ENCODE assay signal across 9 mouse cellular contexts in the genomic region with DNA sequence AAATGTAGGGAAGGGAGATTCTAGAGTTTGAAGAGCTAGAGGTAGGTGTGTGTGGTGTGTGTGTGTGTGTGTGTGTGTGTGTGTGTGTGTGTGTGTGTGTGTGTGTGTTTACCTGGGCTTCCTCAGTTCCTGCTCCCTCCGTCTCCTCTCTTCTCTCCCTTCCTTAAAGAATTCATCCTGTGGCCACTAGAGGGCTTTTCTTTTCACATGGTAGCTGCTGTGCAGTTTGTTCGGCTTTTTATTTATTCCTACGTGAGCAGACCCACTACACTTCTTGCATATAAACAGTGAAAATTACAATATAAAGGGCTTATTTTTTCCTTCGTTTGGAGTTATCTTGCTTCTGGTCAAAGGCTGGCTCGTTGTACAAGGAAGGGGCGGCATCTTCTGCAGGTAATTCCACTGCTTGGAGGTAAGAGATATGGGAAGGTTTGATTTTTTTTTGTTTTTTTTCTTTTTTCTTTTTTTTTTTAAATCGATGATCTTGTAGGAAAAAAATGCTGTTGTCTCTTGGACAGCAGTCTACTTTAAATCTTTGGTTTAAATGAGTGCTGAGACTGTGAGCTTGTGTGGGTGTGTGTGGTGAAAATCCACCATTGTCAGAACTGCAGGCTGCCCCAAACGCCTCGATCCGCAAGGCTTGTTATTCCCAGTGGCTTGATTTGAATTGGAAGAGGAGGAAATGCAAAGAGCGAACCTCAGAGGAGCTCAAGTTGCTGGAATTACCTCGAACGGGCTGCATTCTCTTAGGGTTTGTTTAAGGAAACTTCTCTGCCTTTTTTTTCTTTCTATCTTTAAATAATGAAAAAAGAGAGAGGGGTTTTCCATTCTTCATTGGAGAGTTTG. TPM values are rescaled to one million over a fixed set of nuclear protein-coding genes. Genes with fewer than 3 reads are reported as not detected.
DNase-seq lines count a peak whose midpoint lies in the region; ATAC-seq and TF ChIP-seq lines count a peak whose summit lies in the region.
"Had no signal": no experiment of that assay in that cellular context is flagged by ENCODE, and none has a peak within 500 bp of the region (broad histone marks: within the 10 kb centered on the region; RNA-seq: fewer than 3 reads in every experiment).

A gene (plus strand): TSS at position 289 of the 846 bp plus-strand sequence.

- peak within 1 kb of the TSS; percentile 43 for H3K4me3 ChIP-seq in forebrain, postnatal 0 days (ENCODE audit: low read depth, low read length)
- H3K4me3 ChIP-seq in lung, embryonic 16.5 days (ENCODE audit: low read length): peak within 1 kb of the TSS; percentile 23; the same call in 1 of the 2 replicates
- H3K4me3 ChIP-seq: liver, embryonic 15.5 days had no signal

- no peaks in the 10 kb centered on the region for H3K9me3 ChIP-seq in forebrain, postnatal 0 days (ENCODE audit: low read length)
- no peaks in the 10 kb centered on the region for H3K9me3 ChIP-seq in lung, embryonic 16.5 days (ENCODE audit: control insufficient read depth, low read length)
- H3K9me3 ChIP-seq: liver, embryonic 15.5 days had no signal

- H3K4me1 ChIP-seq in forebrain, postnatal 0 days (ENCODE audit: insufficient read depth): 0 out of 2 replicates have a peak, but pooled peaks cover 12% of the 10 kb centered on the region
- H3K4me1 ChIP-seq in lung, embryonic 16.5 days (replicated peaks; ENCODE audit: control insufficient read depth, insufficient read depth, low read length): no peaks in the 10 kb centered on the region
- H3K4me1 ChIP-seq: liver, embryonic 15.5 days had no signal

- no peaks in the 10 kb centered on the region for H3K27me3 ChIP-seq in forebrain, postnatal 0 days (ENCODE audit: insufficient read depth, low read length)
- H3K27me3 ChIP-seq in lung, embryonic 16.5 days (ENCODE audit: control insufficient read depth, insufficient read depth, low read depth, low read length): no peaks in the 10 kb centered on the region; the same call in 1 of the 2 replicates
- H3K27me3 ChIP-seq: liver, embryonic 15.5 days had no signal

- peak within 1 kb of the TSS; percentile 34 for H3K9ac ChIP-seq in forebrain, postnatal 0 days
- no peak within 1 kb of the TSS for H3K9ac ChIP-seq in lung, embryonic 16.5 days (ENCODE audit: low read length)
- H3K9ac ChIP-seq: liver, embryonic 15.5 days had no signal

- H3K36me3 ChIP-seq in forebrain, postnatal 0 days (ENCODE audit: insufficient read depth): no peaks in the 10 kb centered on the region
- H3K36me3 ChIP-seq in lung, embryonic 16.5 days (ENCODE audit: control insufficient read depth, insufficient read depth, low read length): no peaks in the 10 kb centered on the region
- H3K36me3 ChIP-seq: liver, embryonic 15.5 days had no signal

- WGBS in forebrain, postnatal 0 days: 2% methylated on average over 13 of the region's 13 CpGs
- 5% methylated on average over 13 of the region's 13 CpGs for WGBS in lung, embryonic 16.5 days

- peak within 1 kb of the TSS; percentile 55 for H3K4me2 ChIP-seq in forebrain, postnatal 0 days (ENCODE audit: low read depth)
- peak within 1 kb of the TSS; percentile 52 for H3K4me2 ChIP-seq in lung, embryonic 16.5 days (ENCODE audit: low read depth, low read length)
- H3K4me2 ChIP-seq: liver, embryonic 15.5 days had no signal

- DNase-seq in left cerebral cortex, adult 11 months (ENCODE audit: low spot score): peak; percentile 9
- no peak for DNase-seq in left cerebral cortex, adult 8-10 months (ENCODE audit: low spot score in 2 of 2)
- DNase-seq in c-Kit-positive CD71-positive TER-119-negative erythroid progenitor cells, embryonic 14.5 days (ENCODE audit: low read depth): peak; percentile 37
- DNase-seq in forebrain, postnatal 0 days: peak; percentile 77
- peak; percentile 46 for DNase-seq in kidney, adult 9 months
- DNase-seq in right cerebral cortex, postnatal 10 days (ENCODE audit: low spot score in 2 of 2): peak; percentile 37 to 49

- ATAC-seq in forebrain, postnatal 0 days: peak; percentile 85
- no peak for ATAC-seq in lung, embryonic 16.5 days (ENCODE audit: low read depth)
- ATAC-seq in megakaryocyte, adult 5-6 weeks (ENCODE audit: poor library complexity, severe bottlenecking): no peak

- no peak within 1 kb of the TSS for H3K27ac ChIP-seq in forebrain, postnatal 0 days (ENCODE audit: low read depth, low read length)
- no peak within 1 kb of the TSS for H3K27ac ChIP-seq in lung, embryonic 16.5 days (ENCODE audit: low read length)
- H3K27ac ChIP-seq: liver, embryonic 15.5 days had no signal

- TF ChIP-seq CTCF in forebrain, postnatal 0 days (IDR thresholded peaks at IDR 0.05; ENCODE audit: low read depth): peak; percentile 79

RNA-seq across cellular contexts. Expression of the gene that starts here (rescaled TPM):
- 1 to 10 TPM; 1.5 to 2.0 (median 1.6) TPM for total RNA-seq in left cerebral cortex, adult 8-10 months (2022)
- total RNA-seq in forebrain, postnatal 0 days (2014; rRNA removed): 3.5 and 5.0 TPM in 2 replicates
- 0.79 and 1.5 TPM in 2 replicates for polyA plus RNA-seq in forebrain, postnatal 0 days (2015; fragmentation: Nextera tagmentation; extraction: Ambion mirVana)
- 0.21 TPM in 1 of 2 replicates, not detected in the other for polyA plus RNA-seq in lung, embryonic 16.5 days (2015; fragmentation: Nextera tagmentation; extraction: Ambion mirVana)
- not detected in 2 replicates for total RNA-seq in megakaryocyte, adult 5-6 weeks (2015)
- 0.11 and 0.12 TPM in 2 replicates for total RNA-seq in megakaryocyte, adult 5-6 weeks (2017)

Comparison
In these comparisons a context has a peak if more than half of its experiments do, and no peak if none do; other contexts are left out.
1. DNase-seq: peak in left cerebral cortex, adult 11 months (single experiment), c-Kit-positive CD71-positive TER-119-negative erythroid progenitor cells, embryonic 14.5 days (single experiment), forebrain, postnatal 0 days (single experiment), kidney, adult 9 months (single experiment) and right cerebral cortex, postnatal 10 days (2 of 2); none in left cerebral cortex, adult 8-10 months (0 of 2).